Mouse (Mus musculus) neural tube, embryonic 13.5 days (tissue): ENCODE results near the gene Cd27. TPM values are rescaled to one million over a fixed set of nuclear protein-coding genes. Genes with fewer than 3 reads are reported as not detected.

Source experiments
- ATAC-seq: fragments of 200-750 bp; cut with Nextera tagmentation; 2 replicates; pipeline ENCODE4 v1.8.0; 2017; ENCODE audit warnings: low read depth, mild to moderate bottlenecking, moderate TSS enrichment, moderate library complexity
- H3K27ac ChIP-seq: fragments of 300-500 bp; sonication (generic); replicated peaks from 2 replicates; pipeline ENCODE4 v1.5.1; 2015; ENCODE audit warnings: moderate library complexity, mild to moderate bottlenecking, inconsistent platforms
- H3K27me3 ChIP-seq: fragments of 300-500 bp; sonication (generic); 2 replicates; pipeline ENCODE4 v1.6.1; 2015; ENCODE audit warnings: mild to moderate bottlenecking, inconsistent platforms
- H3K36me3 ChIP-seq: fragments of 300-500 bp; sonication (generic); 2 replicates; pipeline ENCODE4 v1.6.1; 2015; ENCODE audit warnings: mild to moderate bottlenecking, inconsistent platforms
- H3K4me1 ChIP-seq: fragments of 300-500 bp; sonication (generic); replicated peaks from 2 replicates; pipeline ENCODE4 v1.6.1; 2015; ENCODE audit warnings: inconsistent platforms
- H3K4me2 ChIP-seq: fragments of 300-500 bp; sonication (generic); 2 replicates; pipeline ENCODE4 v1.6.1; 2015; ENCODE audit warnings: inconsistent platforms, mild to moderate bottlenecking, moderate library complexity
- H3K4me3 ChIP-seq: fragments of 300-500 bp; sonication (generic); 2 replicates; pipeline ENCODE4 v1.5.1; 2015; ENCODE audit warnings: mild to moderate bottlenecking, inconsistent platforms
- H3K9ac ChIP-seq: fragments of 300-500 bp; sonication (generic); 2 replicates; pipeline ENCODE4 v1.6.1; 2015; ENCODE audit warnings: moderate library complexity, mild to moderate bottlenecking, inconsistent platforms
- H3K9me3 ChIP-seq: fragments of 300-500 bp; sonication (generic); 2 replicates; pipeline ENCODE4 v1.6.1; 2016; ENCODE audit warnings: inconsistent platforms
- WGBS: fragments of 180-500 bp; shearing (Covaris S2); methylation state at CpG from one replicate; pipeline ENCODE4 v1.1.7; 2015; 5-methylcytosine and 5-hydroxymethylcytosine counted together
- polyA plus RNA-seq: library from polyadenylated mRNA; unstranded; fragments of >200 nt; fragmentation: Nextera tagmentation; extraction: Ambion mirVana; gene quantifications from 2 replicates; pipeline ENCODE4 v1.2.1, GENCODE M21; 2015

Gene Cd27
- polyA plus RNA-seq, 1 experiment from 2014 or later, result 1.3 TPM

DNA sequence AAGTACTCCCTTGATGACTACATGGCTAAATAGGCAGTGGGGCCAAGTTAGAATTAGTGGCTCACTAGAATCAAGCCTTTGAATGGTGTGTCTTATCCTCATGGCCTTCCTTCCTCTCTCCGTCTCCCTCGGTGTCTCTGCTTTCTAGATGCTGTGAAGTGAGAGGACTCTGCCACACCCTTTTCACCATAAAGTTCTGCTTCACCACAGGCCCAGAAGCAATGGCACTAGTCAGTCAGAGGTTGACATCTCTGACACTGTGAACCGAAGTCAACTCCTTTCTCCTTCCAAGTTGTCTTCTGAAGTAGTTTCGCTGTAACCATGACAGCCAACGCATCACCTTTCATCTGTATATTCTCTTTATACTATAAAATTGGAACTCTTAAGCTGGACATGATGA lies 2.7 kb upstream of the Cd27 start:
- WGBS, result 89% methylated on average over 5 of the region's 5 CpGs

DNA sequence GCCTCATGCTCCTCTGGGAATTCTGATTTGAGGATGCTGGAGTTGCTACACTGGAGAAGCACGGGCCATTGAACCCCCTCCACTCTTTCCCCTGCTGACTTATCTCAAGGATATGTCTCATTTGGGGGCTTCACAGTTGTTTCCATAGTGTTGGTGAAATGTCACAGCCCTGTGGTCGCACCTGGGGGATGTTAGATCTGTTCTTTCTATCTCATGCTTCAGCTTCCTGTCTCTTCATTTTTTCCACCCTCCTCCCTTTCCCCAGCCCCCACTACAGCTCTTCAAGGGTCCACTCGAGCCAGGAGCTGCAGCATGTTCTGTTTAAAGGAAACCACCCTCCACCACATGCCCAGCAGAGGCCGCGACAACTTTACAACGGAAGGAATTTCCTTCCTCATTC lies 1.6 kb upstream of the Cd27 start:
- no peak overlapping the region for H3K9ac ChIP-seq
- H3K4me3 ChIP-seq, result no peak overlapping the region
- WGBS, result 79% methylated on average over 6 of the region's 6 CpGs

More for the DNA sequence above, 2.7 kb upstream of the Cd27 start:
- H3K27me3 ChIP-seq, result no peaks in the 10 kb centered on the region
- H3K9me3 ChIP-seq, result no peaks in the 10 kb centered on the region
- H3K4me2 ChIP-seq, result no peak overlapping the region
- H3K27ac ChIP-seq, result no peak overlapping the region
- no peak overlapping the region for H3K4me3 ChIP-seq
- no peak for ATAC-seq
- no peak overlapping the region for H3K9ac ChIP-seq
- H3K4me1 ChIP-seq, result no peaks in the 10 kb centered on the region
- H3K36me3 ChIP-seq, result no peaks in the 10 kb centered on the region

DNA sequence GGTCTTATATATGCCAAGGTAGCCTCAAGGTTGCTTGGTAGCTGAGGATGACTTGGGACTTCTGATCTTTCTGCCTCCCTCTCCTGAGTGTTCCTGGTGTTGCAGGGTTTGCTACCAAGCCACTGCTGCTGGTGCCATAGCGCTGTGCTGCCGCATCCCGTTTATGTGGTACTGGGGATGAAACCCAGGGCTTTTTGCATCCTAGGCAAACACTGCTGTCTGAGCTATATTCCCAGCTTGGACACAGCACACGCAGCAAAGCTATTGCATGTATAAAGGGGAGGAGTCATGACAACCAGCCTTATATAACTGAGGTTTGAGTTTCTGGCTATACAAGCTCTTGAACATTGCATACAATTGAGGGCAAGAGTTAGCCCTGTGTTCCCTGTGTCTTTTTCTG lies 611 bp upstream of the Cd27 start:
- Histone ChIP-seq H3K36me3 (no peaks in the 10 kb centered on the region), H3K4me2 (no peak overlapping the region), H3K9me3 (no peaks in the 10 kb centered on the region), H3K4me1 (no peaks in the 10 kb centered on the region), H3K9ac (no peak overlapping the region), H3K27me3 (no peaks in the 10 kb centered on the region), H3K27ac (no peak overlapping the region), H3K4me3 (no peak overlapping the region)
- WGBS, result 90% methylated on average over 4 of the region's 4 CpGs
- no peak for ATAC-seq

More for the DNA sequence above, 1.6 kb upstream of the Cd27 start:
- H3K36me3 ChIP-seq, result no peaks in the 10 kb centered on the region
- H3K4me1 ChIP-seq, result no peaks in the 10 kb centered on the region
- no peak overlapping the region for H3K4me2 ChIP-seq
- ATAC-seq, result no peak
- no peaks in the 10 kb centered on the region for H3K9me3 ChIP-seq
- H3K27me3 ChIP-seq, result no peaks in the 10 kb centered on the region
- no peak overlapping the region for H3K27ac ChIP-seq

DNA sequence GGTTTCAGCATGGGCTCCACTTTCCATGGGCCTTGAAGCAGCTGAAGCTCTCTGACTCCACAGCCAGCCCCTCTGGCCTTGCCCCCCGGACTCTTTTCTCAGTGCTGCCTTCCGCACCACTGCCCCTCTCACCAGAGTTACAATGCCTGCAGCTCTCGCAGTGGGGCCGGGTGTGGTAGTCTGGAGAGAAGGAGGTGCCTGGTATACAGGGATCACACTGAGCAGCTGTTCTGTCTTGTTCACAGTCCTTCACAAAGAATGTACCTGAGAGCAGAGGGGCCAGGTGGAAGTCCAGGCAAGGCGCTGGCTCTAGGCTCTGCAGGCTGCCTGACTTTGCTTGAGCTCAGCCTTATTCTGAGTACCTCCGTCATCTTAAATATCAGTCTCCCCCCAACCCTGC lies 469 bp downstream of the Cd27 start:
- H3K27ac ChIP-seq, result no peak overlapping the region
- H3K4me1 ChIP-seq, result peaks cover 8% of the 10 kb centered on the region
- no peak overlapping the region for H3K4me2 ChIP-seq
- H3K36me3 ChIP-seq, result no peaks in the 10 kb centered on the region
- no peak for ATAC-seq
- H3K9ac ChIP-seq, result no peak overlapping the region
- no peaks in the 10 kb centered on the region for H3K27me3 ChIP-seq
- no peak overlapping the region for H3K4me3 ChIP-seq
- WGBS, result 61% methylated on average over 6 of the region's 6 CpGs
- H3K9me3 ChIP-seq, result no peaks in the 10 kb centered on the region

DNA sequence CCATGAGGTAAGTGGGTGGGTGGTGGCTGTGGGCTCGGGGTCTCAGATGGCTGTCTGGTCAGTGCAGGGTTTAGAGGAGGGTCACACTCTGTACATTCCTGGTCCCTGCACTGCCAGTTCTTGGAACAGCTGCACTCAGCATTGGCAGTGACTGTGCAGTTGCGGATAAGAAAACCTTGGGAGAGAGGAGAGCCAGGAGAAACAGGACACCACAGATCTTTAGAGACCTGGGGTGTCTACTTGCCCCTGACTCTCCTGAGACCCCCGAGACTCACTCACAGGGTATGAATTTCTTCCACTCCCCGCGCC lies 2.3 kb downstream of the Cd27 start:
- Histone ChIP-seq H3K9ac (no peak overlapping the region), H3K36me3 (no peaks in the 10 kb centered on the region), H3K4me2 (no peak overlapping the region), H3K9me3 (no peaks in the 10 kb centered on the region), H3K27ac (no peak overlapping the region), H3K4me1 (peaks cover 18% of the 10 kb centered on the region), H3K27me3 (no peaks in the 10 kb centered on the region), H3K4me3 (no peak overlapping the region)
- 77% methylated on average over 5 of the region's 5 CpGs for WGBS
- no peak for ATAC-seq

DNA sequence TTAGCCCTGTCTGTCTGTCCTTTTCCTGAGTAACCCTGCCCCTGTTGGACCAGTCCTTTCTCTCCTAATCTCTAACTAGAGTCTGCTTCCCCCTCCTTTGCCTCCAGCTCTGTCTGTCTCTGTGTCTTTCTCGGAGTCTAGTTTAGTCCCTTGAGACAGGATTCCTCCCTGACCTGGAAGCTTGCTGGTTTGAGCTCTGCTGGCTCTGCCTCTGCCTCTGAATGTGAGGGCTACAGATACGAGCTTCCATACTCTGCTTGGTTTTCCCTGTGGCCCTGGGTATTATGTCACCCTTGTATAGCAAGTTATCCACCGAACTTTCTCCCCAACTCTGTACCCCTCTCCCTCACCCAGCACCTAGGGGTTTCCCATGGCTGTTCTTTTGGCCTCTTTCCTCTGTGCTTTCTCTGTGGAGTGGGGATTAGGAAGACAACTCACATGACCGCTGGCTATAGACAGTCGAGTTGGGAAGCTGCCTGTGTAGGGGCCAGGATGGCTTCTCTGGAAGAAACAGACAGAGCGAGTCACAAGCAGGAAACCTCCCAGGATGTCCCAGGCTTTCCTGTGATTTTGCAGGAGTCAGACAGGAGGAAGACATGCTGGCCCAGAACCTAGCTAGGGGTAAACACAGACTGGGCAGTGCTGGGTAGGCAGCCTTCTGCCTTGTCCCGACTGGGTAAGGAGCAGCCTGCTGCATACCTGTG lies 2.8 kb downstream of the Cd27 start:
- Histone ChIP-seq H3K9ac (no peak overlapping the region), H3K4me3 (no peak overlapping the region), H3K27ac (no peak overlapping the region), H3K27me3 (no peaks in the 10 kb centered on the region), H3K36me3 (no peaks in the 10 kb centered on the region), H3K9me3 (no peaks in the 10 kb centered on the region), H3K4me2 (no peak overlapping the region), H3K4me1 (peaks cover 18% of the 10 kb centered on the region)
- 68% methylated on average over 7 of the region's 7 CpGs for WGBS
- no peak for ATAC-seq

DNA sequence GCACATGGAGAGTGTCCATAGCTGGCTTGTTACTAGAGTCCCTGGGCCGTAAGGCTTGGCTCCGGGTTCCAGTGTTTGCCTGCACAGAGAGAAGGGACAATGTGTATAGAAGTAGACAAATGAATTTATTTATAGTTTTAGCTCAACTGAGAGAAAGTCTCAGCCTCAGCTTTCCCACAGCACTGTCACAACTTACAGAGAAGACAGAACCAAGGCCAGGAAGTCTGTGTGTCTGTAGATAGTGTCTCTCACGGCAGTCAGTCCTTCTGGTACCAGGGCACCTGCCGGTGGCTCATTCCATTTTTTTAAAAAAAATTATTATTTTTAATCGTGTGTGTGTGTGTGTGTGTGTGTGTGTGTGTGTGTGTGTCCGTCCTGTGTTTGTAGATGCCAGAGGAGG lies 4.3 kb downstream of the Cd27 start:
- no peaks in the 10 kb centered on the region for H3K27me3 ChIP-seq
- 0 out of 2 replicates have a peak overlapping the region, but pooled peaks have one; percentile 84 for H3K4me2 ChIP-seq
- ATAC-seq, result no peak
- H3K27ac ChIP-seq, result no peak overlapping the region
- no peaks in the 10 kb centered on the region for H3K9me3 ChIP-seq
- 83% methylated on average over 6 of the region's 6 CpGs for WGBS
- H3K36me3 ChIP-seq, result no peaks in the 10 kb centered on the region
- no peak overlapping the region for H3K9ac ChIP-seq
- H3K4me1 ChIP-seq, result peaks cover 18% of the 10 kb centered on the region
- no peak overlapping the region for H3K4me3 ChIP-seq

DNA sequence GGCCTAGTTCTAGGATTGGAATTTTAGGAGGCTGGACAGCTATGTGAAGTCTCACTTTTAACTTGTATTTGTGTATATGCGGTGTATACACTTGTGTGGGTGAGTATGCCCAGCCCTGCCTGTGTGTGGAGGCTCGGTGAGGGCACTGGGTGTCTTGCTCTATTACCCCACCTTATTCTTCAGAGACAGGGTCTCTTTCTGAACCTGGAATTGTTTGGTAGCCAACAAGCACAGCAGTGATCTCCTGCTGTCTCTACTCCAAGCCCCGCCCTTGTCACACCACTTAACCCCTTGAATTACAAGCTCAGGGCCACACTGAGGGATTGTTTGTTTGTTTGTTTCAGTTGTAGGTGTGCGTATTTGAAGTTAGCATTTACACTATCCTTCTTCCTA lies 4.8 kb downstream of the Cd27 start:
- H3K4me1 ChIP-seq, result peaks cover 18% of the 10 kb centered on the region
- H3K27ac ChIP-seq, result peak overlapping the region; percentile 79; the same call in 1 of the 2 replicates
- peak overlapping the region; percentile 84 for H3K4me2 ChIP-seq
- 53% methylated on average over 4 of the region's 4 CpGs for WGBS
- no peaks in the 10 kb centered on the region for H3K9me3 ChIP-seq
- H3K9ac ChIP-seq, result peak overlapping the region; percentile 80
- H3K27me3 ChIP-seq, result no peaks in the 10 kb centered on the region
- H3K36me3 ChIP-seq, result no peaks in the 10 kb centered on the region
- ATAC-seq, result no peak
- H3K4me3 ChIP-seq, result peak overlapping the region; percentile 44

DNA sequence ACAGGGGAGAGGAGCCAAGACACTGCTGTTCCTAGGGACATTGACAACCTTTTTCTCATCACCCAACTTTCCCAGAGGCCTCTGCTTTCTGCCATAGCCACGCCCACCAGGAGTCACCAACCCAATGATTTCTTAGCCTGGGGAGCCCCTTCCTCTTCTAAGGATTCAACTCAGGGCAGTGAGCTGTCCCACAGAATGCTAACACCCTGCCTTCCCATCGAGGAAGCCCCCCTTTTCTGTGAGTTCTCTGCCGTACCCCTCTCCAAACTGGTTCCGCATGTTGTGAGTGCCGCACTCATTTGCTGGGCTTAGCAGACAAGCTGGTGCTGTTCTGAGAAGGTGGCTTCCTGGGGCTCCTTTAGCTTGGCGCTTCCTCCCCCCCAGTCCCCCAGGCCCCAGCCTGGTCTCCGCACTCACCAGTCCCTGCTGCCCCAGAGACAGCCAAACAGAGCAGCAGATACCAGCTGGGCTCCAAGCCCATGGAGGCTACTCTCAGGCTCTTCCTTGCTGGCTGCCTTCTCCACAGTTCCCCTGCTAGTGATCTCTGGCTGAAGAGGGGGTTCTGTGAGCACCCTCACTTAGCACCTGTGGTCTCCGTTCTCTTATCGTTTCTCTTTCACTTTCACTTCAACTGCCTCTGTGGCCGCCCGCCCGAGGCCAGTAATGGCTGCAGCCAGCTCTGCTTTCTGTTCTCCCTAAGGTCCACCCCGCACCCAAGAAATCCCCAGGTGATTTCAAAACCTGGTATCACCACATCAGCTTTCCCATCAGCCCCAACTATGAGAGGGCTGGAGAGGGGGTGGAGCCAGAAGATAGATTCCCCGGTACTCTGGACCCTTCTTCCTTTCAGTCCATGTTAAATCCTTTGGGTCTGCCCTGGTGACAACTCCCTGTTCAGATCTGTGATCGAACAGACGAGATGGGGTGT lies 5.4 kb downstream of the Cd27 start, which contains the start of gene Tapbpl:
Tapbpl (minus strand) TSS at position 744 of the 928 bp plus-strand sequence.
- WGBS, result 10% methylated on average over 16 of the region's 16 CpGs
- ATAC-seq, result peak; percentile 82
- Histone ChIP-seq H3K4me2 (peak within 1 kb of the TSS; percentile 84), H3K4me1 (peaks cover 18% of the 10 kb centered on the region), H3K27ac (peak within 1 kb of the TSS; percentile 79), H3K27me3 (no peaks in the 10 kb centered on the region), H3K36me3 (no peaks in the 10 kb centered on the region), H3K4me3 (peak within 1 kb of the TSS; percentile 44), H3K9ac (peak within 1 kb of the TSS; percentile 80), H3K9me3 (no peaks in the 10 kb centered on the region)

DNA sequence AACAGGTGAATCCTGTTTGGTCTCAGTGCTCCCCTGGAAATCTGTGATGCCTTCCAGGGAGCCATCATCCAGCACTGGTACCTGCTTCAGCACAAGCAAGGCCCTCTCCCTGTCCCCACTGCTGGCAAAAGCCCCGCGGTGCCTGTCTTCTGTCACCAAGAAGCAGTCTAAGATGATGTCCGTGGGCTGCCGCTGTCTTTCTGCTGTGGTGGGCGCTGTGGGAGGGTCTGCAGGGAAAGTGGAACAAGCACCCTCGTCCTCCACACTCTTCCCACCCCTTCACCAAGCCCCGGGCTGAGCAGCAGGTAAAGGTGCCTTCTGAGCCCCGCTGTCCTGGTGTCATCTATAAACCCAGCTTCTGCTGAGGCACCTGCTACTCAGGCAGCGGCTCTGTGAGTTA lies 6.2 kb downstream of the Cd27 start:
- Histone ChIP-seq H3K27me3 (no peaks in the 10 kb centered on the region), H3K4me1 (peaks cover 18% of the 10 kb centered on the region), H3K36me3 (no peaks in the 10 kb centered on the region), H3K4me2 (peak overlapping the region; percentile 84), H3K27ac (no peak overlapping the region; the same call in 1 of the 2 replicates), H3K9me3 (no peaks in the 10 kb centered on the region), H3K4me3 (no peak overlapping the region), H3K9ac (peak overlapping the region; percentile 47)
- ATAC-seq, result peak; percentile 18; the same call in 1 of the 2 replicates
- 69% methylated on average over 9 of the region's 9 CpGs for WGBS

DNA sequence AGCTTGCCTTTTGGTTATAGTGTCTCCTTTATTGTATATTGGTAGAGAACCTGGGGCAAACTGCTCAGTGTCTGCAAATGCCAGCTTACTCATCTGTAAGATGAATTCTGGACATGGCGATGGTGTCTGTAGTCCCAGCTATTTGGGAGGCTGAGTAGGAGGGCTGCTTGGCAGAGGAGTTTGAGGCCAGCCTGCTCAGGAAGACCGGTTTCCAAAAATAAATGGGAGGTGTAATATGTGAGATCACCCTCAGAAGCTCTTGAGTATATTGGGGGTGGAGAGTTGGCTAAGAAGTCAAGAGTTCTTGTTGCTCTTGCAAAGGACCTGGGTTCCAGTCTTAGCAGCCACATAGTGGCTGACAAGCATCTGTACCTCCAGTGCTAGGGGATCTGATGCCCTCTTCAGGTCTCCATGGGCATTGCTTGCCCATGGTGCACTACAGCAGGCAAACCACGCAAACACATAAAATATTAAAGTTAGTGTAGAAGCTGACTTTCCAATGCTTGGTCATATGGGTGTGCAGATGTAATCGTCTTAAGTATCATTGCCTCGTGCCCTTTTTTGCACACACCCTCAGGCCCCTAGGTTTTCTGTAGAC lies 11.2 kb downstream of the Cd27 start:
- no peak overlapping the region for H3K4me3 ChIP-seq
- no peak for ATAC-seq
- no peak overlapping the region for H3K27ac ChIP-seq
- H3K36me3 ChIP-seq, result no peaks in the 10 kb centered on the region; the same call in 1 of the 2 replicates
- H3K9me3 ChIP-seq, result no peaks in the 10 kb centered on the region
- WGBS, result 84% methylated on average over 5 of the region's 5 CpGs
- H3K4me2 ChIP-seq, result no peak overlapping the region
- H3K27me3 ChIP-seq, result no peaks in the 10 kb centered on the region
- H3K4me1 ChIP-seq, result peaks cover 2% of the 10 kb centered on the region
- H3K9ac ChIP-seq, result no peak overlapping the region

DNA sequence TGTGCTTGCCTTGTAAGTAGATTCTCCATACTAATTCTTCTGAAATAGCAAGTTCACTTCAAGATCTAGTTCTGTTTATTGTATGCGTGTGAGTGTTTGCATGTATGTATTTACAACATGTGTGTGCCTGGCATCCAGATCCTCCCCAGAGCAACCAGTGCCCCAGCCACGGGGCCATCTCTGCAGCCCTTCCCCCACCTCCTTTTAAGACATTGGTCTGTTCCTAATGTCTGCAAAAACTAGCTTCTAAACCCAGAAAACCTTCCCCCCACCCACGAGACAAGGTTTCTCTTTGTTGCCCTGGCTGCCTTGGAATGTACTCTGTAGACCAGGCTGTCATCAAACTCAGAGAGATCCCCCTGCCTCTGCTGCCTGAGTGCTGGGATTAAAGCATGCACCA lies 14.2 kb downstream of the Cd27 start:
- no peaks in the 10 kb centered on the region for H3K9me3 ChIP-seq
- H3K4me1 ChIP-seq, result no peaks in the 10 kb centered on the region
- no peaks in the 10 kb centered on the region for H3K27me3 ChIP-seq
- 82% methylated on average over 3 of the region's 3 CpGs for WGBS
- H3K27ac ChIP-seq, result no peak overlapping the region
- peaks cover 6% of the 10 kb centered on the region; the same call in 1 of the 2 replicates for H3K36me3 ChIP-seq
- H3K9ac ChIP-seq, result no peak overlapping the region
- no peak overlapping the region for H3K4me3 ChIP-seq
- no peak for ATAC-seq
- H3K4me2 ChIP-seq, result no peak overlapping the region
